Mouse (Mus musculus): Measurements from ENCODE around the gene Psmb3.

GRCm38 (mm10) chr11:97711200-97711900 lies 8.2 kb downstream of the Psmb3 start:
- TF ChIP-seq POLR2A (IDR thresholded peaks at IDR 0.05; ENCODE audit: borderline replicate concordance, extremely low read depth, low read depth, low read length) = no peak
- no peak for TF ChIP-seq CTCF (IDR thresholded peaks at IDR 0.05; ENCODE audit: insufficient read depth, low read length)

Data from lung, adult 2 months (tissue).